Mouse (Mus musculus) gastrocnemius, postnatal 36 days (tissue): ENCODE data around the gene Rp2. TPM values are rescaled to one million over a fixed set of nuclear protein-coding genes. Genes with fewer than 3 reads are reported as not detected.
"Not testable (repeated sequence)": the region's sequence is repeated elsewhere in the genome, so short reads cannot be mapped to it uniquely, and the experiment has no call there.

Experiments
- DNase-seq, 2 experiments: peaks; one replicate each; pipeline ENCODE4 v3.0.0; 2022
- intact Hi-C: fragments of 180-260 bp; cut with DNase I; formaldehyde crosslinking; loops from one replicate; pipeline ENCODE4 v1.15.1; 2025
- long read RNA-seq, 2 experiments: library from polyadenylated mRNA; stranded (forward); transcript quantifications; one replicate each; pipeline ENCODE4 v2.0.0; 2021
- total RNA-seq, 2 experiments: library from RNA; stranded (reverse); gene quantifications; 2 replicates each; pipeline ENCODE4 v1.2.3; 2021

The Rp2 gene
- 1 to 10 TPM; 5.8 to 5.9 TPM for total RNA-seq
- long read RNA-seq, experiment 1, full-length matches to known transcripts, result 1 of 1 reads
- long read RNA-seq, experiment 1, partial matches to known transcripts, result 0 of 1 reads
- long read RNA-seq, experiment 1, other reads (novel, unspliced or antisense), result 0 of 1 reads
- long read RNA-seq, experiment 2, full-length matches to known transcripts, result 9 of 9 reads
- long read RNA-seq, experiment 2, partial matches to known transcripts, result 0 of 9 reads
- long read RNA-seq, experiment 2, other reads (novel, unspliced or antisense), result 0 of 9 reads

DNA sequence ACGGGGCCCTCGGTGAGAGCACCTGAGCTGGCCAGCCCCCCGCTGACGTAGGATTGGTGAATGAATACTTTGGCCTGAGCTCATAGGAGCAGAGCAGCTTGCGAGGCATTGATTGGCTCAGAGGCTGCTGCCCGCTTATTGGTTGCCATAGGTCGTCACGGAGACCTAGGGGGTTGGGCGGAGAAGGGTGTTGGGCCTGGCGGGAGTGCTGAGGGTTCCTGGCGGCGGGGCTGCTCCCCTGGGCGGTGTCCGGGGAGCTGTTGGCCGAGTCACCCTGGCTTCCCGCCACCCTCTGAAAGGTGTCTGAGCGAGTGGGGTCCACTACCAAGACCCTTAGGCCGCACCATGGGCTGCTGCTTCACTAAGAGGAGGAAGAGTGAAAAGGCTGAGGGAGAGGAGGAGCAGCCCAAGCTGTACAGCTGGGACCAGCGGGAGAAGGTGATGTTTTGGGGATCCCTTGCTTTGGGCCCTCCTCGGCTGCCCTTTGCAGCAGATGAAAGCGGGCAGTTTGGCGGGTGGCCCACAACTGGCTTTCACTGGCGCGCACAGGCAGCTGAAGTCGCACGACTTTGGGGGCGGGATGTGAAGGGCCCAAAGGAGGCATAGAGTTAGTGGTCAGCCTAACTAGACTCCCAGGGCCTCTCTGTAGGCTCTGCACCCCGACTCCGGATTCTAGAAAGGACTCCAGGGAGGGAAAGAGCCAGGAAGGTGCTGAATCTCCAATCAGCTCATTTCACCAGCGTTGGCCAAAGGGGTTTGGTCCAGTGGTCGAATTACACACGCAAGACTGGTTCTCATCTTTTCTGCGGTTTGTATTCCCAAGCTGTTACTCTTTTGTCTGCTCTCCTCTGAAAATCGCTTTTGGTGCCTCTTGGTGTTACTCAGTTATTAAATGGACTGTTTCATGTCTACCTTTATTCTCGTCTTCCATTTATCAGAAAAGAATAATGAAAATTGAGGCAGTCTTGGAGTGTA lies at the start of gene Rp2:
Rp2 (plus strand) TSS at position 91 of the 975 bp plus-strand sequence.
- intact Hi-C loops, result no loop called here
- DNase-seq, result peak; percentile 52 to 64

DNA sequence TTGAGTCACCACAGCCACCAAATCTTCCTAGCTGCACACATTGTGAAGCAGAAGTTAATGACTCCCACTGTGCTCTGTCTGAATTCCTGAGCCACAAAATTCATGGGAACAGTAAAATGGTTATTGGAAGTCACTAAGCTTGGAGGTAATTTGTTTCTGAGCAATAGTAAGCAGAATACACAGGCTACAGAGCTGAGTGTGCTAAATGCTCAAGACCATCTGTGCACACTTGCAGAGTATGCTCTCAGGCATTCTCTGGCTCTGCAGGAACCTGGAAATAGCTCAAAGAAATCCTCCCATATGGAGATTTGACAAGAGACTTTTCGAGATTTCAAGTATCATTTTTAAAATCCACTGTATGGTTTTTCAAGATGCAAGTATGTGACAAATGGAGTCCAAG lies 31.5 kb upstream of the Rp2 start:
- intact Hi-C loops, result no loop called here
- DNase-seq, result no peak

DNA sequence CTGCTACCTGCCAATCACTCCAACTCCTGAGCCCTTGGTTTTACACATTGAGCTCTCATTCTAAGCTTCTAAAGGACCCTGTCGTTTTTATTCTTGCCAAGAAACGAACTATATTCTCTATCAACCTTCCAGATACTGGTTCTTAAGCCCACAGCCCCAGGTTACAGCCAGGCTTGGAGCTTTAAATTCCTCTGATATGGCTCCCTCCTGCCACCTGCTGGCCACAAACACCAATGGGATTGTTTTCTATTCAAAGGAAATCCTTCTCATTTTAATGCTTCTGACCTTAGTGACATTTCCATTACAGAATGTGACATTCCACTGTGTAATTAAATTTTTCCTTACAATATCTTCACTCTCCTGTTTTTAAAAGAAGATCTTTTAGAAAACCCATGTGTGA lies 28.6 kb upstream of the Rp2 start:
- intact Hi-C loops, result loop anchor here (5.0 kb wide), 2 partner anchors 173 to 313 kb away; no protein-coding TSS in a partner anchor
- DNase-seq, result peak; percentile 9 to 16

DNA sequence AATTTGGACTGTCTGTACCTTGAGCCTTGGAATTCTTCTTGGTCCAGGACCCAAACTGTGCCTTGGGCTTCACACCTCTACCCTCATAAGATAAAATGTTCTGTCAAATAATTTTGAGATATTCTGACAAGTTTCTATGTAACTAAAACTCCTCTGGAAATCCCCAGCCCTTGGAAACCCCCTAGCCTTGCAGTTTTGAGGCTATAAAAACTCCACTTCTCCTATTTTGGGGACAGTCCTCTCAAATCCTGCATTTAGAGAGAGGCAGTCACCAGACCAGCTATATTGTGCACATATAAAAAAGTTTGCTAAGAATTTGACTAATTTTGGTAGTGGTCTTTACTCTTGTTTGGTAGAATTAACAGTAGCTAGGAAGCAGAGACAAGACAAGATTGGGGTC lies 19.3 kb upstream of the Rp2 start:
- intact Hi-C loops, result no loop called here
- DNase-seq, result no peak

DNA sequence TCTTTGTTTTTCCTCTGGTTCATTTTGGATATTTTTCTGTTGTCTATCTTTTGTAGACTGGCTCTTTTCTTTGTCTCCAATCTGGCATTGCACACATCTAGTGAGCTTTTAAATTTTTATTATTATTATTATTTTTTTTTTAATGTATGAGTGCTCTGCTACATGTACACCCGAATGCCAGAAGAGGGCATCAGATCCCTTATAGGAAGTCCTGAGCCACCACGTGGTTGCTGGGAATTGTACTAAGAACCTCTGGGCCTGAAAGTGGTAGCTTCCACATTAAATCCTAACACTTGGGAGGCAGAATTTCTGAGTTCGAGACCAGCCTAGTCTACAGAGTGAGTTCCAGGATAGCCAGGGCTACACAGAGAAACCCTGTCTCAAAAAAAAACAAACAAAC lies 17.9 kb upstream of the Rp2 start:
- intact Hi-C loops, result no loop called here
- DNase-seq, result no peak

DNA sequence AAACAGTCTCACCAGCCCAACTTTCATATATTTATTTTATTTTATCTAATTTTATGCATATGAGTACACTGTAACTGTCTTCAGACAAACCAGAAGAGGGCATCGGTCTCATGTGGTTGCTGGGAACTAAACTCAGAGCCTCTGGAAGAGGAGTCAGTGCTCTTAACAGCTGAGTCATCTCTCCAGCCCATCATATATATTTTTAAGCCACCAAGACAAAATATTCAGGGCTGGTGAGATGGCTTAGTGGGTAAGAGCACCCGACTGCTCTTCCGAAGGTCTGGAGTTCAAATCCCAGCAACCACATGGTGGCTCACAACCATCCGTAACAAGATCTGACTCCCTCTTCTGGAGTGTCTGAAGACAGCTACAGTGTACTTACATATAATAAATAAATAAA lies 14.0 kb upstream of the Rp2 start:
- intact Hi-C loops, DNase-seq: not testable (repeated sequence)

DNA sequence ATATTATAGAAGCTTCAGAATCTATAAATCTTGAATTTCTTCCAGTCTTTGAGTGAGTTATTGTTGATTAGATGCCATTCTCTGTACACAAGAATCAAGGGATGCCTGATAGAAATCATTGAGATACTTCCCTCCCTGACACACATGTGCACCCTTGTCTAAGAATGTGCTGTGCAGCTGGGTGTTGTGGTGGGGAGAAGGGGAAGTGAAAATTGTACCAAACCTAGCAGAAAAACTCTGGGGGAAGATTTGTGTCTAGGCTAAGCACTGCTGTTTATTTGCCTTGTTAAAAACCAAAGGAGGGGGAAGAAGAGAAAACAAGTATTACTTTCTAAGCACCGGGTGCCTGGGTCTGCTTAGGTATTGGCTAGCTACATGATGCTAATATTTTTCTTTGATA lies 9.0 kb upstream of the Rp2 start:
- DNase-seq, result no peak
- intact Hi-C loops, result no loop called here

DNA sequence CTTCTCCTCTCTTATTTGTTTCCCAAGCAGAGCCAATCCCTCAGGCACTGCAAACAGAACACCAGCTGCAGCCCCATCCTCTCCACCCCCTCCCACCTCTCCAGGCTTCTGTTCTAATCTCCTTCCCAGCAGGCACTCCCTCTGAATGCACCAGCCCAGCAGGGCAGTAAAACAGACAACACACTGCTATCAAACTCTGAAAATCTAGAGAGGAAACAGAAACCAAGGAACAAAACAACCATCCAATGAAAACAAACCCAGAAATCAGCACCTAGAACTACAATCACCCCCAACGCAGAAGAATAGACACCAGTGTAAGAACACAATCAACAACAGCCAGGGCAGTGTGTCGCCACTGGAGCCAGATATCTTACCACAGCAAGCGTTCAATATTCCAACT lies 8.0 kb upstream of the Rp2 start:
- intact Hi-C loops, result no loop called here
- DNase-seq, result no peak

DNA sequence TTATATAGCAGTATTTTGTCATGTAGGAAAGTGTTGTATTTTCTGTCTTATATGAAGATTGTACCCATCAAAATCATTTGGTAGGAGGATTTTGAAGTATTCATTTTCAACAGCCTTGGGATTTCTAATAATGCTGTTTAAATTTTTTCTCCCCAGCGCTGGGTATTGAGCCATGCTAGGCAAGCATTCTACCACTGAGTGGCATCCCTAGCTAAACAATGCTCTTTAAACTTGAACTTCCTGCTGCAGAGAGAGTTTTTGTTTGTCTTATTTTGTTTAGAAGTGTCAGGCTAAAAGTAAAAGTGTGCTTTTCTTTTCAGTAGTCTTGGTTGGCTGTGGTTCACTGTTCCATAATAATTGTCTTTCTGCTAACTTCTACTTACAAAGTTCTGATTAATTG lies 1.8 kb downstream of the Rp2 start:
- DNase-seq, result no peak
- intact Hi-C loops, result no loop called here

DNA sequence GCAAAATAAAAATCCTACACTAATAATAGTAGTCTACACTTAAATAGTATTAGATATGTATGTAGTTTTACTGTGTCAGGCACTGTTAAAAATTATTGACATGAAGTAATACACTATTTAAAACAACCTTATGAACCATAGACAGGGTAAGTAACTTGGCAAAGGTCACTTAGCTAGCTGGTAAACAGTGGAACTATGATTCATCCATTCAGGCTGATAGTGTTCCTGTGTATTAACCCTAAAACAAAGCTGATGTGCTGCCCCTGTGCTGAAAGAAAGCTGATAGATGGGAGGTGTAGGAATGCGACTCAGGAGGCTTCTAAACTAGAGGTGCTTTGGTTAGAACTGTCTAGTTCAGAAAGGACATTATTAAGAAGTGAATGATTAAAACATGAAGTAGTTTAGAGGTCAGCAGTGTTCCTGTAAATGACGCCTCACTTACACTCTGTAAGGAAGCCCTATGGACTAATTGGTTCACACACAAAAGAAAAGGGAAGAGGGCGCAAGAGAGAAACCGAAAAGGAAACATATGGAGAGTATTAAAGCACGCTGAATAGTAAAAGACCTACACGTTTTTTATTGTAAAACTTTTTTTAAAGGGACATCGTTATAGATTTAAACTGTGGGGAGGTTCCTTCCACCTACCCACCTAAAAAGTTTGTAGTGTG lies 15.2 kb downstream of the Rp2 start:
- intact Hi-C loops, result no loop called here
- DNase-seq, result no peak

DNA sequence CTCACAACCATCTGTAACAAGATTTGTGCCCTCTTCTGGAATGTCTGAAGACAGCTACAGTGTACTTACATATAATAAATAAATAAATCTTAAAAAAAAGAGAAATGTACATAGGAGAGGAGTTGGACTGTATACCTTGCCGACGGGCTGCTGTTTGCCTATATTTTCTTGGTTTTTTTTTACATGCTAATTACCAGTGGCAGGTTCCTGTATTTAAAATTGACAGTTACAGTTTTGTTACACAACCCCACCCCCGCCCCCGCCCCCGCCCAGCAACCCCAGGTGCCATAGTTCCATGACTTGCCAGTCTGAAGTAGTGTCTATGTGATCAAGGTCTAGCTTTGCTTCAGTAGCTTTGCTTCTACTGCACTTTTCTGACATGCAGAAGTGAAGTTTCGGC lies 18.0 kb downstream of the Rp2 start:
- intact Hi-C loops, result no loop called here

DNA sequence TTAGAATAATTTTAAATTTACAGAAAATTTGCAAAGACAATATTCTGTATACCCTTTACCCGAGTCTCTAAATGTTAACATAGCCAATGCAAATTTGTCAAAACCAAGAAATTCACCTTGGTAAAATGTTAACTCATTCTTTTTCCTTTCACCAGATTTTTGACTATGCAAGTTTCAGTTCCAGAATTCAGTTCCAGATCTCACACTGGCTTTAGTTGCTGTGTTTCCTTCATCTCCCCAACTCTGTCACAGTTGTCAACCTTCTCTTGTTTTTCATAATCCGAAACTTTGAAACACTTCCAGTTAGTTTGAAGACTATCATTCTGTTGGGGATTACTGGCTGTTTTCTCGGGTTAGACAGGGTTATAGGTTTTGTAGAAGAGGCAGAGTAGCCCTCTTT lies 22.7 kb downstream of the Rp2 start:
- DNase-seq, result no peak
- intact Hi-C loops, result no loop called here

More for the DNA sequence above, 18.0 kb downstream of the Rp2 start:
- no peak for DNase-seq

DNA sequence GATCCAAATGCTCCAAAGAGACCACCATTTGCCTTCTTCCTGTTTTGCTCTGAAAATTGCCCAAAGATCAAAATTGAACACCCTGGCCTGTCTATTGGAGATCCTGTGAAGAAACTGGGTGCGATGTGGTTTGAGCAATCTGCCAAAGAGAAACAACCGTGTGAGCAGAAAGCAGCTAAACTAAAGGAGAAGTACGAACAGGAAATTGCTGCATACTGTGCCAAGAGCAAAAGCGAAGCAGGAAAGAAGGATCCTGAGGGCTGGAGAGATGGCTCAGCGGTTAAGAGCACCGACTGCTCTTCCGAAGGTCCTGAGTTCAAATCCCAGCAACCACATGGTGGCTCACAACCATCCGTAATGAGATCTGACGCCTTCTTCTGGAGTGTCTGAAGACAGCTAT lies 27.7 kb downstream of the Rp2 start:
- DNase-seq, intact Hi-C loops: not testable (repeated sequence)

DNA sequence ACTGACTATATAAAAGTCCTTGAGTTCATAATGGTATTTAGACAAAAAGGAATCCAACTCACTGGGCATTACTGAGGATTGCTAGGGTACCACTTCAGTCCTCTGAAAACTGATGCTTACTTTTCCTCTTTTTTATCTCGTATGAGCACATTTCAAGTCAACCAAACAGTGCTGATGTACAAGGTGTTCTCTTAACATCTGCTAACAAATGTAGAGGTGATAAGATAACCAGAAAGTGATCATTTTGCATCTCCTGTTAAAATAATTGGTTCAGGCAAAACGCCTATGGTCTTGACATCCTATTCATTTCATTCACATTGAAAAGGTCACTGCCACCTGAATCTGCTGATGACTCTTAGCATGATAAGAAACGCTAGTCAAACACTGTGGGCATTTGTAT lies 28.7 kb downstream of the Rp2 start:
- DNase-seq, result no peak
- intact Hi-C loops, result no loop called here

DNA sequence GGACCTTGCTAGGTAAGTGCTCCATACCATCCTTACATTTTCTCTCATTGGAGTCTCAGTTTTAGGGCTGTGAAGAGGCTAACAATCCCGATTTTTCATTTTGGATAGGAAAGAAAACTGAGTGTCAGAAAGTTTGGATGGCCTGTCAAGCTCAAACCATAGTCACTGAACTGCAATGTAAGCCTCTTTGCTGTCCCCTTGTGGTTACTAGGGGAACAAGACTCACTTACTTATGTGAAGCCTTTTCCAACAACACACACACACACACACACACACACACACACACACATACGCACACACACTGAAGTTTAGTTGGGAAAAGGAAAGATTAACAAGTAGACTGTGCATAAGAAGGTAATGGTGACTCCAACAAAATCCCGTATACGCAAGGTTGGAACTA lies 39.8 kb downstream of the Rp2 start:
- DNase-seq, result no peak
- intact Hi-C loops, result no loop called here

DNA sequence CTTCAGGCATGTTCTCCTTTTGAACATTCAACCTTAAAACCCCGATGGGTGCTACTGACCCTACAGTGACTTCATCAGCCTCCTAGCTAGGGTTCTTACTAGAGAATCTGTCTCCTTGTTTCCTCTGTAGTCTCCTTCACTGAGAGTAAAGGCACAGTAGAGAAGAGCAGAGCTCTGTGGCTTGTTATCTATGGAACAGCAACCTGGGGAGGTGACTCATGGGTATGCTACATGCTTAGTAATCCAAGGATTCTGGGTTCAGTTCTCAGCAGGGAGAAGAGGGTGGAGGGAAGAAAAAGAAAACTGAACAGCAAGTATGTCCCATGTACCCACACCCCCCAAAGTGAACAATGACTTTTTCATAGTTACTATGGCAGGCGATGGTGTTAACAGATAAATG lies 42.6 kb downstream of the Rp2 start:
- intact Hi-C loops, result no loop called here
- no peak for DNase-seq

DNA sequence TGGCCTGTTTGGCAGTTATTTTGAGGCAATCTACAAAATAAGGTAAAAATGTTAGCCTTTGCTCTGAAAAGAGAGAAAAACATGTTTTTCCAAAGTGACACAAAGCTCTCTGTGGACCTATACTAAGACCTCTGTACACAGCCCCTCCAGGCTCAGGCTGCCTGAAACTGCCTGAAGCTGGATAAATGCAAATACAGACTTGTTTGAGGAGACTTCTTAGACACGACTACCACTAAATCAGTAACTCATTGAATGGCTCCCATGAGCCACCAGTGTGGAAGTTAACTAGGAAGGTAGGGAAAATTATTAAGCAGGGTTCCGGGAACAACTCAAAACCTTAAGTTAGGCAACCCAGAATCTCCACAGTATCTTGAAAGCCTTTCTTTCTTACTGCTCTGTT lies 43.4 kb downstream of the Rp2 start:
- intact Hi-C loops, result no loop called here
- no peak for DNase-seq

DNA sequence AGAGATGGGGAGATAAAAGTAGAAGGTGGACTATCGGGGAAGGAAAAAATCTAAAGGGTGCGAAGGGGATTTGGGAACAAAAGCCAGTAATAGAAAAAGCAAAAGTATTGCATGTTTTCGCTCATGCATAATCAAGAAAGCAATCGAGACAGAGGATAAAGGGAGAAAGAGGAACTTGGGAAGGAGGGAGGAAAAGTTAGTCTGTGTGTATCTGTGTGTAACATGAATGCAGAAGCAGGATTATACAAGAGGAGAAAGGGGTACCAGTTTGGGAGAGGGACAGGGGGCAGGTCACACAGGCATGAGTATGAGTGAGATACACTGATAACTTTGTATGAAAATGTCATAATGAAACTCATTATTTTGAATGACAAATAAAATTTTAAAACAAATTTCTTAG lies 47.1 kb downstream of the Rp2 start:
- intact Hi-C loops, result no loop called here
- no peak for DNase-seq

DNA sequence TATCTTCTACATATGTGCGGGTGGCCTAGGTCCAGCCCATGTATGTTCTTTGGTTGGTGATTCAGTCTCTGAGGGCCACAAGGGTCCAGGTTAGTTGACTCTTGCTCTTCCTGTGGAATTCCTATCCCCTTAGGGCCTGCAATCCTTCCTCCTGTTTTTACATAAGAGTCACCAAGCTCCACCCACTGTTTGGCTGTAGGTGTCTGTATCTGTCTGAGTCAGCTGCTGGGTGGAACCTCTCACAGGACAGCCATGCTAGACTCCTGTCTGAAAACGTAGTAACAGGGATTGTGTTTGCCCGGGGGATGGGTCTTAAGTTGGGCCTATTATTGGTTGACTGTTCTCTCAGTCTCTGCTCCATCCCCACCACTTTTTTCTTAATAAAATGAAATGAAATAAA lies 47.9 kb downstream of the Rp2 start:
- no peak for DNase-seq
- intact Hi-C loops, result no loop called here

DNA sequence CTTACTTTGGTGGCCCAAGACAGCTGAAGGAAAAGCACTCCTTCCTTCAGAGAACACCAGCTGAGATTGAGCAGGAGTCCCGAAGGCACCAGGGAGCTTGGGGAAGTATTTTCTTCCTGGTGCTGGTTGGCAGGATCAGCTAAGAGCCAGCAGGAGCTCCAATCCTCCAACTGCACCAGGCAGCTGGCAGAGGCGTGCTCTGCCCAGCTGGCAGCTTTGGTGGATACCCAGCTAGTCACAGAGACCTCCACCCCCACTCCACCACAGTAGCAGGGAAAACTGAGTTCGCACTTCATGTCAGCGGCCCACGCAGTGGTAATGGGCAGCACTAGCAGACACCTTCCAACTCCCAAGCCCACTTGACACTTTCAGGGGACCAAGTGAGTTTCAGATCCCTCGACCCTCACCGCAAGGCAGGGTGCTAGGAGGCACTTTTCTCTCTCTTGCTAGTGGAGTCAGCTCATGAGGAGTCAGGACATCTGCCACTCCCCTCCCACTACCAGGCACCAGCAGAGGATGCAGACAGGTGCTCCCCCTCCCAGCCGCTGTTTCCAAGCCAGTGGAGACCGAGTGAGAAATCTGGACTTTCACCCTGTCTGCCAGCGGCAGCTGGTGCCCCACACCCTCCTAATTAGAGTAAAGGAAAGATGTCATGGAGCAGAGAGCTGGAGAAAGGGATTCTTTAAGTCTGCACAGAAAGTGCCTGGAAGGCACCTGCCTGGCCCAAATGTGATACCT lies 50.8 kb downstream of the Rp2 start:
- intact Hi-C loops, result no loop called here

DNA sequence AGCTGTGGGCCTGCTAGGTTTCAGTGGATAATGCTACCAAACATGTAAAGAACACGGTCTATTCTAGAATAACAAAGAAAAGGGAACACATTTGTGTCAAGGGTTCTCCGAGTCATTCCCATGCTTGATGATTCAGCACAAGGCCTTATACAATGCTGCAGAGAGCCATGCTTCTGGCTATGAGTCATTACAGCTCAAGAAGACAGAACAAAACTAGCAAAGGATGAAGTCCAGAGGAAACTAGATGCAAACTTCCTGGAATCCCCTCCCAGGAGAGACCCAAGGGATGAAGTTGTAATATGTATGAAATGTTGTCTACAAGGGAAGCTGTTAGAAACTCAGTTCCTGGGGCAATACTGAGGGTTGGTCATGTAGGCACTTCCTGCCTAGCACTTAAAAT lies 54.2 kb downstream of the Rp2 start:
- intact Hi-C loops, result no loop called here

More for the DNA sequence above, 50.8 kb downstream of the Rp2 start:
- DNase-seq, result no peak

More for the DNA sequence above, 54.2 kb downstream of the Rp2 start:
- no peak for DNase-seq
